Comparison of ENCODE assay signal across 10 mouse cellular contexts in the genomic region with DNA sequence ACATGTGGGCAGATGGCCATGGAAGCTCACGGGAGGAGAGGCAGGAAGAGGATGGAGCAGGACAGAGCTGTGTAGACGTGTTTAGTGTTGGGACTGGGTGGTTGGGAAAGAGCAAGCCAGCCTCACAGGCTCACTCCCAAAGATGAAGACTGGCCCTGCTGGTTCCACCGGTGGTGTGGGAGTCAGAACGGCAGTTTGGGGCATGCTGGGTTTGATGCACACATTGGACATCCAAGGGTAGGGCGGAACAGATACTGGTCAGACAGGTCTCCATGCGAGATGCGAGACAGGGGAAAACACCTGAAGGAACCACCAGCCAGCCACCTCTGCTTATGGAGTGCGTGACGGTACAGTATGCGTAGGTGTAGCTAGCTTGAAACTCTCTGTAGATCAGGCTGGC. TPM values are rescaled to one million over a fixed set of nuclear protein-coding genes. Genes with fewer than 3 reads are reported as not detected.
DNase-seq lines count a peak whose midpoint lies in the region; ATAC-seq and TF ChIP-seq lines count a peak whose summit lies in the region.
"Had no signal": no experiment of that assay in that cellular context is flagged by ENCODE, and none has a peak within 500 bp of the region (broad histone marks: within the 10 kb centered on the region; RNA-seq: fewer than 3 reads in every experiment).

No protein-coding gene starts in this region.

- H3K27me3 ChIP-seq in heart, embryonic 13.5 days (replicated peaks): no peaks in the 10 kb centered on the region
- no peaks in the 10 kb centered on the region; the same call in 1 of the 2 replicates for H3K27me3 ChIP-seq in liver, embryonic 14.5 days (ENCODE audit: control insufficient read depth, insufficient read depth, low read length)

- H3K36me3 ChIP-seq in heart, embryonic 13.5 days: no peaks in the 10 kb centered on the region
- no peaks in the 10 kb centered on the region for H3K36me3 ChIP-seq in liver, embryonic 14.5 days (replicated peaks; ENCODE audit: control insufficient read depth, insufficient read depth, low read depth)

- no peak for TF ChIP-seq EP300 in liver, embryonic 14.5 days (IDR thresholded peaks at IDR 0.05; ENCODE audit: low read depth)

- no peak overlapping the region for H3K27ac ChIP-seq in heart, embryonic 13.5 days (replicated peaks)
- H3K27ac ChIP-seq in liver, embryonic 14.5 days: no peak overlapping the region

- peak overlapping the region; percentile 88 for H3K4me2 ChIP-seq in heart, embryonic 13.5 days
- H3K4me2 ChIP-seq in liver, embryonic 14.5 days (ENCODE audit: low read depth): peak overlapping the region; percentile 93

- no peak for DNase-seq in heart, adult 9 months (ENCODE audit: low spot score in 2 of 2)
- peak; percentile 50 for DNase-seq in urinary bladder, postnatal 25 days (ENCODE audit: low spot score)
- DNase-seq in urinary bladder, postnatal 10 days (ENCODE audit: low spot score): no peak
- no peak for DNase-seq in liver, embryonic 14.5 days (ENCODE audit: low read depth in 3 of 3, low spot score in 3 of 3)
- no peak for DNase-seq in thymus, postnatal 10 days (ENCODE audit: low spot score in 2 of 2)
- DNase-seq in layer of hippocampus, adult 9-11 months: no peak
- no peak for DNase-seq in embryo, embryonic 10.5 days (ENCODE audit: low spot score)
- DNase-seq: kidney, postnatal 25 days; right cerebral cortex, postnatal 14 days had no signal

- WGBS in heart, embryonic 13.5 days: 82% methylated on average over 10 of the region's 10 CpGs
- 79% methylated on average over 10 of the region's 10 CpGs for WGBS in liver, embryonic 14.5 days (ENCODE audit: insufficient replicate concordance)

- TF ChIP-seq CTCF in liver, embryonic 14.5 days (IDR thresholded peaks at IDR 0.05; ENCODE audit: low read depth): no peak

- H3K9me3 ChIP-seq in heart, embryonic 13.5 days: peaks cover 4% of the 10 kb centered on the region; the same call in 1 of the 2 replicates
- H3K9me3 ChIP-seq in liver, embryonic 14.5 days (ENCODE audit: control insufficient read depth, low read length): peaks cover 3% of the 10 kb centered on the region

- no peak for ATAC-seq in heart, embryonic 13.5 days (ENCODE audit: extremely low read depth, insufficient number of reproducible peaks, low FRiP score, low TSS enrichment)
- ATAC-seq in liver, embryonic 14.5 days (ENCODE audit: insufficient read depth): no peak

- peak overlapping the region; percentile 78 for H3K4me3 ChIP-seq in heart, embryonic 13.5 days
- H3K4me3 ChIP-seq in liver, embryonic 14.5 days (ENCODE audit: insufficient read depth in 1 of 2, low read depth in 2 of 2, low read length in 2 of 2): no peak overlapping the region

- H3K4me1 ChIP-seq in heart, embryonic 13.5 days: peaks cover 28% of the 10 kb centered on the region
- 0 out of 4 replicates have a peak, but pooled peaks cover 0 to 7% of the 10 kb centered on the region in 2 experiments for H3K4me1 ChIP-seq in liver, embryonic 14.5 days (replicated peaks; ENCODE audit: control insufficient read depth in 2 of 2, insufficient read depth in 2 of 2, low read length in 1 of 2)

- H3K9ac ChIP-seq in heart, embryonic 13.5 days: no peak overlapping the region
- no peak overlapping the region for H3K9ac ChIP-seq in liver, embryonic 14.5 days (replicated peaks)

RNA-seq across cellular contexts. Expression of a gene that starts 34.8 kb away (rescaled TPM):
- 1,623 and 1,726 TPM in 2 replicates for polyA plus RNA-seq in heart, embryonic 13.5 days (2015; fragmentation: Nextera tagmentation; extraction: Ambion mirVana)
- 529 and 1,021 TPM in 2 replicates for polyA plus RNA-seq in liver, embryonic 14.5 days (2012; rRNA removed)
- 2,262 and 2,378 TPM in 2 replicates for polyA plus RNA-seq in liver, embryonic 14.5 days (2014; fragmentation: Nextera tagmentation; extraction: Ambion mirVana)

RNA-seq across cellular contexts. Expression of a gene that starts 53.1 kb away (rescaled TPM):
- polyA plus RNA-seq in heart, embryonic 13.5 days (2015; fragmentation: Nextera tagmentation; extraction: Ambion mirVana): 18.5 and 18.8 TPM in 2 replicates
- polyA plus RNA-seq in liver, embryonic 14.5 days (2012; rRNA removed): 6.4 and 9.8 TPM in 2 replicates
- 7.2 and 8.2 TPM in 2 replicates for polyA plus RNA-seq in liver, embryonic 14.5 days (2014; fragmentation: Nextera tagmentation; extraction: Ambion mirVana)
